Mouse (Mus musculus): Measurements from ENCODE around the gene Sh3bgrl3. TPM values are rescaled to one million over a fixed set of nuclear protein-coding genes. Genes with fewer than 3 reads are reported as not detected.
A peak's percentile ranks its signal among the peaks of the same experiment; 100 is the strongest.

Gene Sh3bgrl3
- polyA plus RNA-seq, 1 experiment = 375 TPM

GRCm38 (mm10) chr4:134108196-134108595 lies 20.4 kb downstream of the Sh3bgrl3 start:
- Histone ChIP-seq H3K79me2 (ENCODE audit: control insufficient read depth, insufficient read depth) (no peaks in the 10 kb centered on the region), H3K36me3 (ENCODE audit: control insufficient read depth, insufficient read depth) (no peaks in the 10 kb centered on the region), H3ac (ENCODE audit: control insufficient read depth, insufficient read length, low read depth) (no peak overlapping the region), H3K79me3 (ENCODE audit: low read depth) (no peaks in the 10 kb centered on the region), H3K4me3 (ENCODE audit: insufficient read depth, poor library complexity, severe bottlenecking) (no peak overlapping the region), H3K27me3 (ENCODE audit: control insufficient read depth, insufficient read depth, insufficient read length) (no peaks in the 10 kb centered on the region)
- no peak for TF ChIP-seq CEBPB (IDR thresholded peaks at IDR 0.05; ENCODE audit: low read depth)
- no peak for TF ChIP-seq CTCF (IDR thresholded peaks at IDR 0.05; ENCODE audit: control insufficient read depth, insufficient read depth, insufficient read length)
- no peak for TF ChIP-seq MYOG (IDR thresholded peaks at IDR 0.05; ENCODE audit: control insufficient read depth, extremely low read depth, insufficient read length)
- no peak for TF ChIP-seq MAX (IDR thresholded peaks at IDR 0.05)
- TF ChIP-seq FOSL1 (IDR thresholded peaks at IDR 0.05; ENCODE audit: insufficient read depth, low read length, poor library complexity, severe bottlenecking) = no peak
- TF ChIP-seq MYOD1 (IDR thresholded peaks at IDR 0.05; ENCODE audit: control insufficient read depth, insufficient read length, low read depth) = no peak
- TF ChIP-seq USF1 (IDR thresholded peaks at IDR 0.05; ENCODE audit: low read depth) = no peak

- TF ChIP-seq CEBPB (IDR thresholded peaks at IDR 0.05; ENCODE audit: low read depth) (no peak), MAX (IDR thresholded peaks at IDR 0.05) (no peak), MYOD1 (IDR thresholded peaks at IDR 0.05; ENCODE audit: control insufficient read depth, insufficient read length, low read depth) (no peak), MYOG (IDR thresholded peaks at IDR 0.05; ENCODE audit: control insufficient read depth, extremely low read depth, insufficient read length) (no peak), FOSL1 (IDR thresholded peaks at IDR 0.05; ENCODE audit: insufficient read depth, low read length, poor library complexity, severe bottlenecking) (no peak), CTCF (IDR thresholded peaks at IDR 0.05; ENCODE audit: control insufficient read depth, insufficient read depth, insufficient read length) (no peak), USF1 (IDR thresholded peaks at IDR 0.05; ENCODE audit: low read depth) (no peak)
- H3K27me3 ChIP-seq (ENCODE audit: control insufficient read depth, insufficient read depth, insufficient read length) = no peaks in the 10 kb centered on the region
Observed at GRCm38 (mm10) chr4:134107730-134108129, 20.9 kb downstream of the Sh3bgrl3 start.

GRCm38 (mm10) chr4:134106105-134106504 lies 22.5 kb downstream of the Sh3bgrl3 start:
- Histone ChIP-seq H3K4me3 (ENCODE audit: insufficient read depth, poor library complexity, severe bottlenecking) (no peak overlapping the region), H3K27me3 (ENCODE audit: control insufficient read depth, insufficient read depth, insufficient read length) (no peaks in the 10 kb centered on the region), H3K36me3 (ENCODE audit: control insufficient read depth, insufficient read depth) (no peaks in the 10 kb centered on the region), H3K79me3 (ENCODE audit: low read depth) (no peaks in the 10 kb centered on the region), H3ac (ENCODE audit: control insufficient read depth, insufficient read length, low read depth) (no peak overlapping the region), H3K79me2 (ENCODE audit: control insufficient read depth, insufficient read depth) (no peaks in the 10 kb centered on the region)
- TF ChIP-seq CTCF (IDR thresholded peaks at IDR 0.05; ENCODE audit: control insufficient read depth, insufficient read depth, insufficient read length) = no peak

More at GRCm38 (mm10) chr4:134107730-134108129, 20.9 kb downstream of the Sh3bgrl3 start:
- Histone ChIP-seq H3K79me3 (ENCODE audit: low read depth) (no peaks in the 10 kb centered on the region), H3ac (ENCODE audit: control insufficient read depth, insufficient read length, low read depth) (no peak overlapping the region), H3K79me2 (ENCODE audit: control insufficient read depth, insufficient read depth) (no peaks in the 10 kb centered on the region), H3K4me3 (ENCODE audit: insufficient read depth, poor library complexity, severe bottlenecking) (no peak overlapping the region), H3K36me3 (ENCODE audit: control insufficient read depth, insufficient read depth) (no peaks in the 10 kb centered on the region)

GRCm38 (mm10) chr4:134102742-134103119 lies 25.9 kb downstream of the Sh3bgrl3 start:
- no peak for TF ChIP-seq CTCF (IDR thresholded peaks at IDR 0.05; ENCODE audit: control insufficient read depth, insufficient read depth, insufficient read length)
- TF ChIP-seq CEBPB (IDR thresholded peaks at IDR 0.05; ENCODE audit: low read depth) = no peak
- TF ChIP-seq MYOG (IDR thresholded peaks at IDR 0.05; ENCODE audit: control insufficient read depth, extremely low read depth, insufficient read length) = no peak
- no peak for TF ChIP-seq MYOD1 (IDR thresholded peaks at IDR 0.05; ENCODE audit: control insufficient read depth, insufficient read length, low read depth)
- TF ChIP-seq MAX (IDR thresholded peaks at IDR 0.05) = no peak
- TF ChIP-seq FOSL1 (IDR thresholded peaks at IDR 0.05; ENCODE audit: insufficient read depth, low read length, poor library complexity, severe bottlenecking) = no peak
- no peaks in the 10 kb centered on the region for H3K79me2 ChIP-seq (ENCODE audit: control insufficient read depth, insufficient read depth)
- H3K36me3 ChIP-seq (ENCODE audit: control insufficient read depth, insufficient read depth) = no peaks in the 10 kb centered on the region
- peaks cover 4% of the 10 kb centered on the region for H3K27me3 ChIP-seq (ENCODE audit: control insufficient read depth, insufficient read depth, insufficient read length)
- no peaks in the 10 kb centered on the region for H3K79me3 ChIP-seq (ENCODE audit: low read depth)
- H3ac ChIP-seq (ENCODE audit: control insufficient read depth, insufficient read length, low read depth) = peak overlapping the region; percentile 98
- peak overlapping the region; percentile 61 for H3K4me3 ChIP-seq (ENCODE audit: insufficient read depth, poor library complexity, severe bottlenecking)

GRCm38 (mm10) chr4:134101979-134102741 lies 26.4 kb downstream of the Sh3bgrl3 start, which contains the start of gene Ubxn11:
Ubxn11 (plus strand) TSS chr4:134102570.
- no peaks in the 10 kb centered on the region for H3K79me2 ChIP-seq (ENCODE audit: control insufficient read depth, insufficient read depth)
- H3K27me3 ChIP-seq (ENCODE audit: control insufficient read depth, insufficient read depth, insufficient read length) = peaks cover 4% of the 10 kb centered on the region
- H3K79me3 ChIP-seq (ENCODE audit: low read depth) = no peaks in the 10 kb centered on the region
- peak; percentile 36 for TF ChIP-seq USF1 (IDR thresholded peaks at IDR 0.05; ENCODE audit: low read depth)
- no peak for TF ChIP-seq MAX (IDR thresholded peaks at IDR 0.05)
- no peak for TF ChIP-seq MYOG (IDR thresholded peaks at IDR 0.05; ENCODE audit: control insufficient read depth, extremely low read depth, insufficient read length)
- H3ac ChIP-seq (ENCODE audit: control insufficient read depth, insufficient read length, low read depth) = peak within 1 kb of the TSS; percentile 98
- H3K36me3 ChIP-seq (ENCODE audit: control insufficient read depth, insufficient read depth) = no peaks in the 10 kb centered on the region
- H3K4me3 ChIP-seq (ENCODE audit: insufficient read depth, poor library complexity, severe bottlenecking) = peak within 1 kb of the TSS; percentile 61

GRCm38 (mm10) chr4:134100245-134100644 lies 28.3 kb downstream of the Sh3bgrl3 start:
- H3K27me3 ChIP-seq (ENCODE audit: control insufficient read depth, insufficient read depth, insufficient read length) = peaks cover 4% of the 10 kb centered on the region
- H3K79me2 ChIP-seq (ENCODE audit: control insufficient read depth, insufficient read depth) = no peaks in the 10 kb centered on the region
- H3K4me3 ChIP-seq (ENCODE audit: insufficient read depth, poor library complexity, severe bottlenecking) = no peak overlapping the region
- H3K79me3 ChIP-seq (ENCODE audit: low read depth) = no peaks in the 10 kb centered on the region
- no peaks in the 10 kb centered on the region for H3K36me3 ChIP-seq (ENCODE audit: control insufficient read depth, insufficient read depth)
- no peak overlapping the region for H3ac ChIP-seq (ENCODE audit: control insufficient read depth, insufficient read length, low read depth)
- TF ChIP-seq USF1 (IDR thresholded peaks at IDR 0.05; ENCODE audit: low read depth) (no peak), MYOG (IDR thresholded peaks at IDR 0.05; ENCODE audit: control insufficient read depth, extremely low read depth, insufficient read length) (no peak), FOSL1 (IDR thresholded peaks at IDR 0.05; ENCODE audit: insufficient read depth, low read length, poor library complexity, severe bottlenecking) (no peak), MYOD1 (IDR thresholded peaks at IDR 0.05; ENCODE audit: control insufficient read depth, insufficient read length, low read depth) (no peak), CTCF (IDR thresholded peaks at IDR 0.05; ENCODE audit: control insufficient read depth, insufficient read depth, insufficient read length) (no peak), MAX (IDR thresholded peaks at IDR 0.05) (no peak), CEBPB (IDR thresholded peaks at IDR 0.05; ENCODE audit: low read depth) (no peak)

Data from C2C12 (cell line).